ENCODE assay signal across 8 mouse cellular contexts in the genomic region with DNA sequence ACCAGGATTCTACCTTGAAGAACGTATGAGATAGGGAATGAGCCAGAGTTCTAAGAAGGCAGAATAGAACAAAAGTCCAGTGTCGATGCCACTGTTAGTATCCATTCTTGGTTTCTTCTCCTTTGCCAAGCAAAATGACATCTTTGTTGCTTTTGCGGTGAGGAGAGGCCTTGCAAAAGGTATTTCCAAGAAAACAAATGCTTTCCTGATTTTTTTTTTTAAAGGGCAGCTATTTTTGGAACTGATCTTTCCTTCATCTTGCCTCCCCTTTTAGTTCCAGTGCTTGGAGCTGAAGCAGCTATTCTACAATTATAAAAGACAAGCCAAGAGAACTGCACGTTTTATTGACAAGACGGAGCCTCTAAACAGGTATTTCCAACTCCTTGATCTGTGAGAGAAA. TPM values are rescaled to one million over a fixed set of nuclear protein-coding genes. Genes with fewer than 3 reads are reported as not detected.
DNase-seq lines count a peak whose midpoint lies in the region; ATAC-seq and TF ChIP-seq lines count a peak whose summit lies in the region.

A gene (plus strand): TSS at position 301 of the 400 bp plus-strand sequence.

- no peak within 1 kb of the TSS for H3K4me3 ChIP-seq in lung, embryonic 14.5 days (ENCODE audit: low read depth, low read length)
- H3K4me3 ChIP-seq in embryonic facial prominence, embryonic 12.5 days: no peak within 1 kb of the TSS
- H3K4me3 ChIP-seq in heart, embryonic 12.5 days: no peak within 1 kb of the TSS
- H3K4me3 ChIP-seq in midbrain, embryonic 16.5 days (ENCODE audit: low read depth, low read length): no peak within 1 kb of the TSS

- no peak for TF ChIP-seq CTCF in lung, embryonic 14.5 days (IDR thresholded peaks at IDR 0.05; ENCODE audit: low read depth)

- H3K9me3 ChIP-seq in lung, embryonic 14.5 days (ENCODE audit: low read depth, low read length): no peaks in the 10 kb centered on the region
- no peaks in the 10 kb centered on the region for H3K9me3 ChIP-seq in embryonic facial prominence, embryonic 12.5 days
- H3K9me3 ChIP-seq in heart, embryonic 12.5 days (replicated peaks): no peaks in the 10 kb centered on the region
- no peaks in the 10 kb centered on the region for H3K9me3 ChIP-seq in midbrain, embryonic 16.5 days (replicated peaks; ENCODE audit: control insufficient read depth, low read length, poor library complexity, severe bottlenecking)

- H3K4me2 ChIP-seq in lung, embryonic 14.5 days: no peak within 1 kb of the TSS
- no peak within 1 kb of the TSS for H3K4me2 ChIP-seq in embryonic facial prominence, embryonic 12.5 days (replicated peaks)
- no peak within 1 kb of the TSS for H3K4me2 ChIP-seq in heart, embryonic 12.5 days
- no peak within 1 kb of the TSS for H3K4me2 ChIP-seq in midbrain, embryonic 16.5 days (ENCODE audit: low read length)

- no peak within 1 kb of the TSS for H3K9ac ChIP-seq in lung, embryonic 14.5 days
- H3K9ac ChIP-seq in embryonic facial prominence, embryonic 12.5 days: no peak within 1 kb of the TSS
- no peak within 1 kb of the TSS for H3K9ac ChIP-seq in heart, embryonic 12.5 days
- no peak within 1 kb of the TSS for H3K9ac ChIP-seq in midbrain, embryonic 16.5 days (ENCODE audit: low read depth, low read length)

- 0 out of 2 replicates have a peak, but pooled peaks cover 4% of the 10 kb centered on the region for H3K4me1 ChIP-seq in lung, embryonic 14.5 days (ENCODE audit: insufficient read depth)
- no peaks in the 10 kb centered on the region for H3K4me1 ChIP-seq in embryonic facial prominence, embryonic 12.5 days
- H3K4me1 ChIP-seq in heart, embryonic 12.5 days (replicated peaks): no peaks in the 10 kb centered on the region
- peaks cover 3% of the 10 kb centered on the region for H3K4me1 ChIP-seq in midbrain, embryonic 16.5 days (ENCODE audit: control insufficient read depth, insufficient read depth, low read length)

- H3K36me3 ChIP-seq in lung, embryonic 14.5 days (ENCODE audit: insufficient read depth): no peaks in the 10 kb centered on the region
- H3K36me3 ChIP-seq in embryonic facial prominence, embryonic 12.5 days: no peaks in the 10 kb centered on the region
- no peaks in the 10 kb centered on the region for H3K36me3 ChIP-seq in heart, embryonic 12.5 days
- H3K36me3 ChIP-seq in midbrain, embryonic 16.5 days (ENCODE audit: control insufficient read depth, insufficient read depth, low read length): no peaks in the 10 kb centered on the region

- H3K27ac ChIP-seq in lung, embryonic 14.5 days (ENCODE audit: low read depth): no peak within 1 kb of the TSS
- no peak within 1 kb of the TSS for H3K27ac ChIP-seq in embryonic facial prominence, embryonic 12.5 days
- no peak within 1 kb of the TSS for H3K27ac ChIP-seq in heart, embryonic 12.5 days (ENCODE audit: poor library complexity, severe bottlenecking)
- H3K27ac ChIP-seq in midbrain, embryonic 16.5 days (ENCODE audit: low read length): no peak within 1 kb of the TSS

- H3K27me3 ChIP-seq in lung, embryonic 14.5 days (ENCODE audit: insufficient read depth, low read length): no peaks in the 10 kb centered on the region
- H3K27me3 ChIP-seq in embryonic facial prominence, embryonic 12.5 days: no peaks in the 10 kb centered on the region
- H3K27me3 ChIP-seq in heart, embryonic 12.5 days (replicated peaks): no peaks in the 10 kb centered on the region
- H3K27me3 ChIP-seq in midbrain, embryonic 16.5 days (ENCODE audit: control insufficient read depth, insufficient read depth, low read depth, low read length): no peaks in the 10 kb centered on the region

- no peak for DNase-seq in lung, embryonic 14.5 days
- DNase-seq in lung, postnatal 4 days: no peak
- DNase-seq in left cerebral cortex, adult 8-10 months (ENCODE audit: low spot score in 2 of 2): no peak
- no peak for DNase-seq in retina, embryonic 14.5 days (ENCODE audit: low spot score)
- DNase-seq in thymus, adult 18-20 months: no peak

- ATAC-seq in lung, embryonic 14.5 days (ENCODE audit: insufficient read depth): no peak
- no peak for ATAC-seq in embryonic facial prominence, embryonic 12.5 days (ENCODE audit: insufficient number of reproducible peaks, insufficient read depth, low FRiP score, low TSS enrichment)
- no peak for ATAC-seq in heart, embryonic 12.5 days (ENCODE audit: insufficient number of reproducible peaks, low FRiP score)
- ATAC-seq in midbrain, embryonic 16.5 days: no peak

- WGBS in lung, embryonic 14.5 days: 81% methylated on average over 5 of the region's 5 CpGs
- 80% methylated on average over 5 of the region's 5 CpGs for WGBS in embryonic facial prominence, embryonic 12.5 days
- WGBS in heart, embryonic 12.5 days: 73% methylated on average over 5 of the region's 5 CpGs
- 84% methylated on average over 5 of the region's 5 CpGs for WGBS in midbrain, embryonic 16.5 days

RNA-seq across cellular contexts. Expression of the gene that starts here (rescaled TPM):
- polyA plus RNA-seq in lung, embryonic 14.5 days (2014; fragmentation: Nextera tagmentation; extraction: Ambion mirVana): 142 and 145 TPM in 2 replicates
- 126 and 133 TPM in 2 replicates for polyA plus RNA-seq in embryonic facial prominence, embryonic 12.5 days (2016; fragmentation: Nextera tagmentation; extraction: Ambion mirVana)
- 95.2 and 98.3 TPM in 2 replicates for polyA plus RNA-seq in heart, embryonic 12.5 days (2016; fragmentation: Nextera tagmentation; extraction: Ambion mirVana)
- 10 to 100 TPM; 81.9 to 93.2 (median 88.8) TPM for total RNA-seq in left cerebral cortex, adult 8-10 months (2022)
- polyA plus RNA-seq in midbrain, embryonic 16.5 days (2015; fragmentation: Nextera tagmentation; extraction: Ambion mirVana): 81.9 and 82.8 TPM in 2 replicates
